Mouse (Mus musculus) CD4-positive, CD25-positive, alpha-beta regulatory T cell, adult 2 months (primary cell): Measurements from ENCODE around the gene Gpr183.

Experiments used
- DNase-seq: peaks from one replicate; pipeline ENCODE4 v3.0.0-alpha.2; 2012; ENCODE audit warnings: low read depth, low spot score

Gene Gpr183

GRCm38 (mm10) chr14:121932180-121932579 is 32.8 kb downstream of the Gpr183 start:
- no peak for DNase-seq

- peak; percentile 65 for DNase-seq
Observed at GRCm38 (mm10) chr14:121931594-121931993, 33.4 kb downstream of the Gpr183 start.

GRCm38 (mm10) chr14:121930731-121931383 is 34.1 kb downstream of the Gpr183 start:
- peak; percentile 70 for DNase-seq

- DNase-seq, result peak; percentile 77
Observed at GRCm38 (mm10) chr14:121929243-121929951, 35.6 kb downstream of the Gpr183 start.

GRCm38 (mm10) chr14:121928375-121929137 is 36.4 kb downstream of the Gpr183 start:
- DNase-seq, result peak; percentile 88

- DNase-seq, result no peak
Observed at GRCm38 (mm10) chr14:121927451-121927850, 37.5 kb downstream of the Gpr183 start.

- no peak for DNase-seq
Observed at GRCm38 (mm10) chr14:121926901-121927300, 38.1 kb downstream of the Gpr183 start.

- no peak for DNase-seq
Observed at GRCm38 (mm10) chr14:121924876-121925275, 40.1 kb downstream of the Gpr183 start.

GRCm38 (mm10) chr14:121922731-121923130 is 42.3 kb downstream of the Gpr183 start:
- DNase-seq, result no peak

- DNase-seq, result no peak
Observed at GRCm38 (mm10) chr14:121922016-121922415, 43.0 kb downstream of the Gpr183 start.

GRCm38 (mm10) chr14:121920511-121921124 is 44.4 kb downstream of the Gpr183 start:
- DNase-seq, result no peak

GRCm38 (mm10) chr14:121919752-121920151 is 45.2 kb downstream of the Gpr183 start:
- DNase-seq, result peak; percentile 79

- DNase-seq, result no peak
Observed at GRCm38 (mm10) chr14:121918266-121918665, 46.7 kb downstream of the Gpr183 start.

GRCm38 (mm10) chr14:121916311-121917094 is 48.5 kb downstream of the Gpr183 start:
- DNase-seq, result peak; percentile 52

GRCm38 (mm10) chr14:121915621-121916020 is 49.4 kb downstream of the Gpr183 start, which contains the start of gene Gpr18:
Gpr18 (minus strand) TSS chr14:121915781.
- peak; percentile 87 for DNase-seq

GRCm38 (mm10) chr14:121915143-121915542 is 49.9 kb downstream of the Gpr183 start:
- DNase-seq, result no peak

- no peak for DNase-seq
Observed at GRCm38 (mm10) chr14:121912501-121912900, 52.5 kb downstream of the Gpr183 start.

GRCm38 (mm10) chr14:121909868-121910267 is 55.1 kb downstream of the Gpr183 start:
- DNase-seq, result no peak

- DNase-seq, result no peak
Observed at GRCm38 (mm10) chr14:121906992-121907681, 57.9 kb downstream of the Gpr183 start.

- DNase-seq, result peak; percentile 50
Observed at GRCm38 (mm10) chr14:121906341-121906991, 58.5 kb downstream of the Gpr183 start.
